Mouse (Mus musculus) lung, embryonic 16.5 days (tissue): ENCODE results near the gene Fcrla. TPM values are rescaled to one million over a fixed set of nuclear protein-coding genes. Genes with fewer than 3 reads are reported as not detected.

Experiments
- polyA plus RNA-seq: library from polyadenylated mRNA; unstranded; fragments of >200 nt; fragmentation: Nextera tagmentation; extraction: Ambion mirVana; gene quantifications from 2 replicates; pipeline ENCODE4 v1.2.1, GENCODE M21; 2015

Fcrla gene
- polyA plus RNA-seq, 1 experiment from 2014 or later = not detected

Other genes starting within 250 kb of the Fcrla start
- gene Atf6, start 59.8 kb downstream of the Fcrla start, polyA plus RNA-seq = 10.5 and 11.1 TPM in 2 replicates
- gene Gm26620, start 42.5 kb downstream of the Fcrla start, polyA plus RNA-seq = 0.20 TPM in 1 of 2 replicates, not detected in the other
- gene Dusp12, start 42.0 kb downstream of the Fcrla start, polyA plus RNA-seq = 29.2 and 34.7 TPM in 2 replicates
- not detected in 2 replicates for gene Fcrlb, start 14.6 kb downstream of the Fcrla start, polyA plus RNA-seq
- gene Fcgr2b, start 49.0 kb upstream of the Fcrla start, polyA plus RNA-seq = 3.0 and 4.2 TPM in 2 replicates
- gene Fcgr4, start 91.3 kb upstream of the Fcrla start, polyA plus RNA-seq = 0.39 and 0.84 TPM in 2 replicates
- 12.7 and 19.3 TPM in 2 replicates for gene Fcgr3, start 137.4 kb upstream of the Fcrla start, polyA plus RNA-seq
- gene Cfap126, start 186.3 kb upstream of the Fcrla start, polyA plus RNA-seq = 15.7 and 20.4 TPM in 2 replicates
- gene Sdhc, start 223.0 kb upstream of the Fcrla start, polyA plus RNA-seq = 263 and 285 TPM in 2 replicates
- 0.78 and 1.3 TPM in 2 replicates for gene Mpz, start 223.1 kb upstream of the Fcrla start, polyA plus RNA-seq